Mouse (Mus musculus) lung, postnatal 25 days (tissue): ENCODE measurements around the gene Plin3.

Experiments used
- DNase-seq: peaks from one replicate; pipeline ENCODE4 v3.0.0; 2022; ENCODE audit warnings: low spot score

Plin3 gene

DNA sequence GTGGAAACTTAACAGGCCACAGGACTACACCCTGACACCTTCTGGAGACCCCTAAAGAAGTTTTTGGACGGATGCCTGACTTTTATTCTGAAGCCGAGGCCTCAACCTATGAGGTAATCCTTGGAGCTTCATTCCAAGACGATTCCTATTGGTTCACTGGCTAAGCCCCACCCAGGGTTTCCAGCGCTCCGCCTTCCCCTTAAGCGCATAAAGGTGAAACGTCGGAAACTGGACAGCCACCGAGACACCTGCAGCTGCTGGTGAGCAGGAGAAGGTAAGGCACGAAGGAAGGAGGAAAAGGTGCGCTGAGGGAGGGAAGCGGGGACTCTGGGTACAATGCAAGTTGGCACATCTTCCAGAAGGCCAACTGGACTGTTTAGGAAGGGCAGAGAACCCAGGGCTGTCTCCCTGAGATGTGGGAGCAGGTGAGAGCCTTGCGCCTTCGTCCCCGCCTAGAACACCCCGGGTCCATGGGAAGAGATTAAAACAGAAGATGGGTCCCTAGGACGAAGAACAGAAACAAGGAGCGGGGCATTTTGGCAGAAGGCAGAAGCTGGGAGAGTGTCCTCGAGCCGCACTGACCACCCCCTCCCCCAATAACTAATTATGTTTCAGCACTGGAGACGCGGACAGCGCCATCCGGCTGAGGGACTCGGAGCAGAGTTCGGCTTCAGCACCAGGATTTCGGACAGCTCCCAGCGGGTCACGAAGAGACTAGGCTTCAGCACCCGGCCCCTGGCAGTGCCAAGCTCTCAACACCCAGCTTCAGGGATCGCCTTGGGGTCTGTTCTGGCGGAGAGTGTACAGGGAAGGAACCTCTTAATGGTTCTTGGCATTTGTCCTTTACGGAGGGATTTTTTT, 50.9 kb downstream of the Plin3 start:
- DNase-seq: peak; percentile 87

DNA sequence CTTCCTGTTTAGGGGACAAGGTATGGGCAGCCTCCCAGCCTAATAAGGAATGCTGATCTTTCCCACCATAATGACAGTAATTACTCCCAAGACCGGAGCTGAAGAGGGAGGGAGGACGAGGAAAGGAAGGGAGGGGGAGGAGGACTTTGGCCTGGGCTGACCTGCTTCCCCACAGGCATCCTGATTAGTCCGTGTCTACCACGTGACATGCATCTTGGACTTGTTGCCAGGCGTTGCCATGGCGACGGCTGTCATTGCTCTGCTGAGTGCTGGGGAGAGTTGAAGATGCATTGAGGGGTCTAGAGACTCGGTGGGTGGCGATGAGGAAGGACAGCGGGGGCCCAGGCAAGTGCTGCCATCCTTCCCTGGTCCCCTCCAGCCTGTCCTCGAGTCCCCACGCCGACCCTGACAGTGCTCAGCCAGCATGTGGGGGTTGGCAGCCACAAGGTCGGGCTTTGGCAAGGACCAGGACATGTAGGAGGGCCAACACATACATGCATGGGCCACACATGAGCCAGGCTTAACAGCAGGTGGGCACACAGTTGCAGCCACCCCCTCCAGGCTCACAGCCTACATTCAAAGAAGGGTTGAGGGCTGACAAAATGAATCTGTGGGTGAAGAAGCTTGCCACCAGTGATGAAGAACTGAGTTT, 58.7 kb downstream of the Plin3 start:
- no peak for DNase-seq

DNA sequence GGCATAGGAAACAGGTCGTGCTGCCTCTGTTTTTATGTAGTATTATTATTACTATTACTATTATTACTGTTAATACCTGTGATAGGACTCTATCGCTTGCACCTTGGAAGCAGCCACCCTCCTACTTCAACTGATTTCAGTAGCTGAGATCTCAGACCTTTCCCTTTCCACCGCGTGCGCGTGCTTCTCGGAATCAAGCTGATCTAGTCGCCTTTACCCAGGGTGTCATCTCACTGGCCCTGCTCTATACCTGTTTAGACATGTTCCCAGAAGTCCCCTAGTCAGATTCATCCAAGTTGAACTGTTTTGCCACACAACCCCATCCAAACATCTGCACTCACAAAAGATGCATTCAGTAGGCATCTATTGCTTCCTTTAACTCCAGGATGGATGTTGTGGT, 59.3 kb downstream of the Plin3 start:
- DNase-seq: no peak

DNA sequence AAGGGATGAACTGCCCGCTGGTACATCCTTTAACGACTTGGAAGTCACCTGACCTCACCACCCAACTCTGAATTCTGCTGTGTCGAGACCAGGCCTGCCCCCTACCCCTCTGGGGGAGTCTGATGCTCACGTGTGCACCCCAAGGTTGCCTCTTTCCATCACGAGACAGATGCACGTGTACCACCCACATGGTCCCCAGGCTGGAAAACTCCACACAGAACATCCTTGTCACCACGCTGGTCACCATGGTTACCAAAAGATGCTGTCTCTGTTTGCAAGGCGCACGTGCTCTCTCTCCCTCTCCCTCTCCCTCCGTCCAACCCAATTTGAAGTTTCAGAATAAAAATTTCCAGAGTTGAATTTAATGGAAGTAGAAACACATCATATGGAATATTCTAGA, 62.7 kb downstream of the Plin3 start:
- DNase-seq: no peak
